Mouse (Mus musculus) ES-Bruce4 (cell line): ENCODE measurements around the gene Kifc3.

Source experiments
- CTCF ChIP-seq: IDR thresholded peaks from one replicate; pipeline ENCODE4 v1.8.1; 2011; ENCODE audit warnings: low read depth, low read length
- POLR2A ChIP-seq: IDR thresholded peaks from one replicate; pipeline ENCODE4 v1.8.1; 2011; ENCODE audit warnings: low read length; ENCODE audit not compliant: insufficient read depth

DNA sequence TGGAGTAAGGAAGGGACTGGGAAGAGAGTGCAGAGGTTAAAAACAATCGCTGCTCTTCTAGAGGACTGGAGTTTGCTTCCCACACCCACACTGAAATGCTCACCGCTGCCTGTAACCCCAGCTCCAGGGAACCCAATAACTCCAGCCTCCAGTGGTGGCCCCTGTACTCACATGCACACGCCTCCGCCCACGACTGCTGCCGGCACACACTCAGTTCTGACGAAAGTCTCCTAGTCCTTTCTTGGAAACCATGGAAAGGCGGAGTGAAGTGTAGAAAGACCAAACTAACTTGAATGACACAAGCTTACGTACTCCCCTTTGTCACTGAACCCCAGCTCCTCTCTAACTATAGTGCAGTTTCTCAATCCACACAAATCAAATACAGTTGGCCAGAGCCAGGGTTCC is 2.6 kb downstream of the Kifc3 start:
- TF ChIP-seq CTCF (no peak), POLR2A (no peak)
